Mouse (Mus musculus) stomach, embryonic 16.5 days (tissue): ENCODE data around the gene Dab2ip. TPM values are rescaled to one million over a fixed set of nuclear protein-coding genes. Genes with fewer than 3 reads are reported as not detected.

Experiments used
- ATAC-seq: fragments of 200-750 bp; cut with Nextera tagmentation; 2 replicates; pipeline ENCODE4 v1.8.0; 2017; ENCODE audit warnings: moderate number of reproducible peaks, moderate TSS enrichment; ENCODE audit not compliant: insufficient read depth, low FRiP score
- H3K27ac ChIP-seq: fragments of 300-500 bp; sonication (generic); 2 replicates; pipeline ENCODE4 v1.5.1; 2014; ENCODE audit warnings: low read length
- H3K27me3 ChIP-seq: fragments of 300-500 bp; sonication (generic); 2 replicates; pipeline ENCODE4 v1.6.1; 2014; ENCODE audit warnings: low read length, control low read depth, mixed read lengths; ENCODE audit not compliant: control insufficient read depth, insufficient read depth
- H3K36me3 ChIP-seq: fragments of 300-500 bp; sonication (generic); 2 replicates; pipeline ENCODE4 v1.6.1; 2014; ENCODE audit warnings: low read length; ENCODE audit not compliant: control insufficient read depth, insufficient read depth
- H3K4me1 ChIP-seq: fragments of 300-500 bp; sonication (generic); 2 replicates; pipeline ENCODE4 v1.6.1; 2014; ENCODE audit warnings: low read length, control low read depth, mixed read lengths; ENCODE audit not compliant: control insufficient read depth, insufficient read depth
- H3K4me2 ChIP-seq: fragments of 300-500 bp; sonication (generic); 2 replicates; pipeline ENCODE4 v1.6.1; 2014; ENCODE audit warnings: low read depth, low read length, mixed read lengths
- H3K4me3 ChIP-seq: fragments of 300-500 bp; sonication (generic); replicated peaks from 2 replicates; pipeline ENCODE4 v1.5.1; 2014; ENCODE audit warnings: mild to moderate bottlenecking, low read length
- H3K9ac ChIP-seq: fragments of 300-500 bp; sonication (generic); 2 replicates; pipeline ENCODE4 v1.6.1; 2014; ENCODE audit warnings: low read length
- H3K9me3 ChIP-seq: fragments of 300-500 bp; sonication (generic); replicated peaks from 2 replicates; pipeline ENCODE4 v1.6.1; 2016; ENCODE audit warnings: low read length, control low read depth; ENCODE audit not compliant: control insufficient read depth
- WGBS: fragments of 180-500 bp; shearing (Covaris S2); extraction: QIAGEN DNeasy Blood & Tissue Kit; methylation state at CpG from one replicate; pipeline ENCODE4 v1.1.7; 2014; 5-methylcytosine and 5-hydroxymethylcytosine counted together
- polyA plus RNA-seq: library from polyadenylated mRNA; unstranded; fragments of >200 nt; fragmentation: Nextera tagmentation; extraction: Ambion mirVana; gene quantifications from 2 replicates; pipeline ENCODE4 v1.2.1, GENCODE M21; 2015

Dab2ip gene
- polyA plus RNA-seq, 1 experiment from 2014 or later = 31.2 TPM

DNA sequence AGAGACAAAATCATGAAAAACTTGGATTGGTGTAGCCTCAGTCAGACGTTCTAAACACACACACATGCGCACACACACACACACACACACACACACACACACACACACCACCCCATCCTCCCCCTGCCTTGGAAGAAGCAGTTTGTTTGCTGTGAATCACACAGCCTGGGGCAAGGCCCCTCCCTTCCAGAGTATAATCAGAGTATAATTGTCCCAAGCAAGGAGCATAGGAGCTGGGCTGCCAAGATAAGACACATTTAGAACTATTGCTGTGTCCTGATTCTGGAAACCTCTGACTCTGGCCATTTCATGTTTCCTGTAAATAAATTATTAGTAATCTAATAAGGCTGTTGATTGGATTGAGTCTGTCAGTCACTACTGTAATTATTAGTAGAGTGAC, 29.0 kb upstream of the Dab2ip start:
- no peak overlapping the region for H3K4me2 ChIP-seq
- no peak overlapping the region for H3K27ac ChIP-seq
- H3K9ac ChIP-seq = no peak overlapping the region
- 70% methylated on average over 2 of the region's 2 CpGs for WGBS
- no peaks in the 10 kb centered on the region; the same call in 1 of the 2 replicates for H3K9me3 ChIP-seq
- no peaks in the 10 kb centered on the region for H3K27me3 ChIP-seq
- no peak for ATAC-seq
- H3K36me3 ChIP-seq = no peaks in the 10 kb centered on the region
- peaks cover 2% of the 10 kb centered on the region; the same call in 1 of the 2 replicates for H3K4me1 ChIP-seq
- H3K4me3 ChIP-seq = no peak overlapping the region

- no peak for ATAC-seq
- Histone ChIP-seq H3K4me3 (no peak overlapping the region), H3K36me3 (no peaks in the 10 kb centered on the region), H3K9me3 (no peaks in the 10 kb centered on the region; the same call in 1 of the 2 replicates), H3K27ac (no peak overlapping the region), H3K9ac (no peak overlapping the region), H3K27me3 (no peaks in the 10 kb centered on the region), H3K4me2 (no peak overlapping the region), H3K4me1 (peaks cover 2% of the 10 kb centered on the region; the same call in 1 of the 2 replicates)
- 60% methylated on average over 4 of the region's 4 CpGs for WGBS
These were observed 28.2 kb upstream of the Dab2ip start for GRCm38 (mm10) chr2:35529856-35530255.

- Histone ChIP-seq H3K36me3 (no peaks in the 10 kb centered on the region), H3K9me3 (no peaks in the 10 kb centered on the region; the same call in 1 of the 2 replicates), H3K4me2 (no peak overlapping the region), H3K4me3 (no peak overlapping the region), H3K9ac (no peak overlapping the region), H3K27ac (no peak overlapping the region), H3K4me1 (peaks cover 2% of the 10 kb centered on the region; the same call in 1 of the 2 replicates), H3K27me3 (no peaks in the 10 kb centered on the region)
- WGBS = 78% methylated on average over 10 of the region's 10 CpGs
- 0 out of 2 replicates have a peak, but pooled peaks have one; percentile 29 for ATAC-seq
These were observed 27.3 kb upstream of the Dab2ip start for GRCm38 (mm10) chr2:35530732-35531131.

- peaks cover 2% of the 10 kb centered on the region; the same call in 1 of the 2 replicates for H3K4me1 ChIP-seq
- H3K9me3 ChIP-seq = no peaks in the 10 kb centered on the region; the same call in 1 of the 2 replicates
- H3K9ac ChIP-seq = no peak overlapping the region
- no peak overlapping the region for H3K27ac ChIP-seq
- 0 out of 2 replicates have a peak, but pooled peaks have one; percentile 31 for ATAC-seq
- H3K4me3 ChIP-seq = no peak overlapping the region
- 56% methylated on average over 9 of the region's 9 CpGs for WGBS
- no peaks in the 10 kb centered on the region for H3K36me3 ChIP-seq
- no peak overlapping the region for H3K4me2 ChIP-seq
- no peaks in the 10 kb centered on the region for H3K27me3 ChIP-seq
These were observed 24.4 kb upstream of the Dab2ip start for GRCm38 (mm10) chr2:35533646-35534045.

DNA sequence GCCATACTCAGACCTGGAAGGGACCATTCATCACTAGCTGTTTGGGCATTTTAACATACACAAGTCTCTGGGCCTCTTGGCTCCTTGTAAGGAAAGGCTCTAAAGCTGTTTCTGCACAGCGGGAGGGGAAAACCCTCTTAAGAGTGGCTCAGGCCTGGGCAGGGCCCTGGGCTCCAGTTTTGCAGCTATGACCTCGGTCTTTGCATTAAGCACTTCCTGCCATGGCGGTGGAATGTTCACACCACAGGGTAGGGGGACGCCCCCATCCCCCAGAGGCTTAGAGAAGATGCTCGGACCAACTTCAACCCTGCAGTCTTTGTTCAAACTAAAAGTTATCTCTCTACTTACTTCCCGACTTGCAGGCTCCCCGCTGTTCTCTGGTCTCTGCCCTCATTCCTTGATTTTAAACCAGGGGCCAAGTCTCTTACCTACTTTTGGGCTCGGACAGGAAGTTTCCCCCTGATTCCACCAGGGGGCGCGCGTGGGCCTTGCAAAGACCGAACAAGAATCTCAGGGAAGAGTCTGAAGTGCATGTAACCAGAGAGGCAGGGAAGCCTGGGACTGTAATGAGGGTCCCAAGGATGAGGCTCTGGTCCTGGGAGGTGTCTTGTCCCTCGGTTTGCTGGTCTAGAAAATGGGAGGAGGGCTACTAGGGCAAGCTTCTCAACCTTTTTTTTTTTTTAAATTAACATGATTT, 18.6 kb upstream of the Dab2ip start:
- no peaks in the 10 kb centered on the region for H3K9me3 ChIP-seq
- H3K4me3 ChIP-seq = no peak overlapping the region
- peak overlapping the region; percentile 77 for H3K27ac ChIP-seq
- ATAC-seq = peak; percentile 55; the same call in 1 of the 2 replicates
- WGBS = 10% methylated on average over 13 of the region's 13 CpGs
- H3K36me3 ChIP-seq = no peaks in the 10 kb centered on the region
- H3K4me1 ChIP-seq = peaks cover 4% of the 10 kb centered on the region
- peak overlapping the region; percentile 16; the same call in 1 of the 2 replicates for H3K4me2 ChIP-seq
- peak overlapping the region; percentile 15 for H3K9ac ChIP-seq
- no peaks in the 10 kb centered on the region for H3K27me3 ChIP-seq

DNA sequence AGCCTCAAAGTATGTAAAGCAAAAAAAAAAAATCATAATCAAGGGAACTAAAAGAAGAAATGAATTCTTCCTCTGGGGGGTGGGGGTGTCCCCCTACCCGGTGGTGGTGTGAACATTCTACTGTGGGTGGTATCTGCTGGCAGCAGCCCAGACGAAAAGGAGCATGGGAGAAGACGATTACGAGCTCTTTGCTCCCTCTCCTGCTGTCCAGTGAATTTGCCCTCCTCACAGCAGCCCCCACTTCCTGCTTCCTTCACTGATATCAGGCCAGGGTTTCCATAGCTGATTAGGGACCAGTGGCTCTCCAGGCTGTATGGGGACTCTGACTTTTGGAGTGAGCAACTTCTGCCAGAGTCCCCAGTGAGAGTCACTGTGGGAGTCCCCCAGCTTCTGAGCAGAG, 17.3 kb upstream of the Dab2ip start:
- Histone ChIP-seq H3K4me3 (no peak overlapping the region), H3K9me3 (no peaks in the 10 kb centered on the region)
- WGBS = 17% methylated on average over 4 of the region's 4 CpGs

DNA sequence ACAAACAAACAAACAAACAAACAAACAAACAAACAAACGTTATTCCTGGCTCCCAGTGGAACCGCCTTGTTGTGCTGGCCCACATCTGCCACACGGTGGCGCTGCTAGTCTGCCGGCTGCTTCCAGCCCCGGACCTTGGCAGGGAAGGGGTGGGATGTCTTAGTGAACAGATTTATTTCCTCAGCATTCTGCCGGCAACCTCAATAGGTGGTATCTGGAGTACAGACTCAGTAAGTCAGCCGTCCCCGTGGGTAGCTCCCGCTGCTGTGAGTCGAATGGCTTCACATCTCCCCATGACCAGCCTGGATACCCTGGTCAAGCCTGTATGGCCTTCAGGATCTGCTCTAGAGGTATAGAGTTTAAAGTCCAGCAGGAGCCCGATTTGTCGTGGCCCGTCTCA, 13.3 kb upstream of the Dab2ip start:
- Histone ChIP-seq H3K27ac (peak overlapping the region; percentile 53), H3K9ac (peak overlapping the region; percentile 38; the same call in 1 of the 2 replicates), H3K4me2 (peak overlapping the region; percentile 57), H3K4me3 (peak overlapping the region; percentile 30; the same call in 1 of the 2 replicates), H3K9me3 (no peaks in the 10 kb centered on the region), H3K27me3 (no peaks in the 10 kb centered on the region), H3K4me1 (peaks cover 8% of the 10 kb centered on the region), H3K36me3 (no peaks in the 10 kb centered on the region)
- 2% methylated on average over 14 of the region's 14 CpGs for WGBS
- peak; percentile 69 for ATAC-seq

More for the DNA sequence above, 17.3 kb upstream of the Dab2ip start:
- no peak for ATAC-seq
- no peaks in the 10 kb centered on the region for H3K36me3 ChIP-seq
- no peak overlapping the region for H3K4me2 ChIP-seq
- H3K9ac ChIP-seq = 0 out of 2 replicates have a peak overlapping the region, but pooled peaks have one; percentile 7
- no peaks in the 10 kb centered on the region for H3K27me3 ChIP-seq
- peaks cover 12% of the 10 kb centered on the region for H3K4me1 ChIP-seq
- no peak overlapping the region for H3K27ac ChIP-seq

- no peaks in the 10 kb centered on the region; the same call in 1 of the 2 replicates for H3K27me3 ChIP-seq
- peak overlapping the region; percentile 57 for H3K4me2 ChIP-seq
- no peaks in the 10 kb centered on the region for H3K9me3 ChIP-seq
- H3K4me1 ChIP-seq = peaks cover 8% of the 10 kb centered on the region
- 22% methylated on average over 7 of the region's 7 CpGs for WGBS
- H3K9ac ChIP-seq = peak overlapping the region; percentile 38; the same call in 1 of the 2 replicates
- ATAC-seq = peak; percentile 45
- peak overlapping the region; percentile 30; the same call in 1 of the 2 replicates for H3K4me3 ChIP-seq
- H3K36me3 ChIP-seq = no peaks in the 10 kb centered on the region
- peak overlapping the region; percentile 53 for H3K27ac ChIP-seq
These were observed 12.9 kb upstream of the Dab2ip start for GRCm38 (mm10) chr2:35545125-35545590.

DNA sequence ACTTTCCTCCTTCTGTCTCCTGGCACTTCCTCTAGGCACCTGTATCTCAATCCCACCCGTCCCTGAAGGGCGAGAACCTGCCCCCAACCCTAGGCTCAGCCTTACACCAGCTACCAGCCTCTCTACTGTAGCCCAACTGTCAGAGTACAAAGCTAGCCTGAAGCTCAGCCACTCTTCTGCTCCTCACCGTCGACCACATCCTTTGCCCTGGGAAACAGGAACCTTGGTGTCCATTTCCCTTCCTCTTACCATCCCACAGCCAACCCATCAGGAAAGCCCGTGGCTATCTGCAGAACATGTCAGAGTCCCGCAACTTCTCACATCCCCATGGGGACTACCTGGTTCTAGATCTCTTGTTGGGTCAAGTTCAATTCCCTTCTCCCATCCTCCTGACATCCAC, 11.6 kb upstream of the Dab2ip start:
- Histone ChIP-seq H3K27ac (no peak overlapping the region), H3K4me2 (no peak overlapping the region), H3K9ac (no peak overlapping the region), H3K36me3 (no peaks in the 10 kb centered on the region), H3K4me3 (no peak overlapping the region), H3K4me1 (peaks cover 8% of the 10 kb centered on the region), H3K9me3 (no peaks in the 10 kb centered on the region), H3K27me3 (no peaks in the 10 kb centered on the region; the same call in 1 of the 2 replicates)
- no peak for ATAC-seq
- 84% methylated on average over 6 of the region's 6 CpGs for WGBS
